Mouse (Mus musculus) gastrocnemius, postnatal 10 days (tissue): ENCODE results near the gene Ssbp2. TPM values are rescaled to one million over a fixed set of nuclear protein-coding genes. Genes with fewer than 3 reads are reported as not detected.

Experiments
- DNase-seq: peaks from one replicate; pipeline ENCODE4 v3.0.0; 2021; ENCODE audit warnings: mixed read lengths
- total RNA-seq, 2 experiments: library from RNA; stranded (reverse); gene quantifications; 2 replicates each; pipeline ENCODE4 v1.2.3; 2021

Ssbp2 gene
- total RNA-seq, 2 experiments from 2014 or later, result 26.0 to 27.5 TPM

- no peak for DNase-seq
These were observed 66.0 kb downstream of the Ssbp2 start for GRCm38 (mm10) chr13:91526058-91526457.

- no peak for DNase-seq
These were observed 69.7 kb downstream of the Ssbp2 start for GRCm38 (mm10) chr13:91529821-91530220.

DNA sequence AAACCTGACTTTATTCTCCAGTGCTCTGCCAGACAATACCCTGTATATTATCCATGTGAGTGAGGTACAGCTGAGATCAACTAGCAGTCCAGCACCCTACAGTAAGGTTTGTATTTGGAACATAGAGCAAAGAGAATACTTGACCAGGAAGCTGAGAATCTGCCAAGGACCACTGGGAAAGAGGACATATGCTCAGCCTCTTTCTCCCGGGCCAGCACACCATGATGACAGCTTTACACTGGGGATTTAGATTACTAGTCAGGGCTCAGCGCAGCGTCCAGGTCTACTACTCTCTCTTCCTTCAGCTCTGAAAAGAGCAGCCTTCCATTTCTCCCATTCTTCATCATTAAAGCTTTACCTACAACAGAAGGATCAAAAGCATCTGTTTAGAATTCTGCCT, 76.6 kb downstream of the Ssbp2 start:
- no peak for DNase-seq

DNA sequence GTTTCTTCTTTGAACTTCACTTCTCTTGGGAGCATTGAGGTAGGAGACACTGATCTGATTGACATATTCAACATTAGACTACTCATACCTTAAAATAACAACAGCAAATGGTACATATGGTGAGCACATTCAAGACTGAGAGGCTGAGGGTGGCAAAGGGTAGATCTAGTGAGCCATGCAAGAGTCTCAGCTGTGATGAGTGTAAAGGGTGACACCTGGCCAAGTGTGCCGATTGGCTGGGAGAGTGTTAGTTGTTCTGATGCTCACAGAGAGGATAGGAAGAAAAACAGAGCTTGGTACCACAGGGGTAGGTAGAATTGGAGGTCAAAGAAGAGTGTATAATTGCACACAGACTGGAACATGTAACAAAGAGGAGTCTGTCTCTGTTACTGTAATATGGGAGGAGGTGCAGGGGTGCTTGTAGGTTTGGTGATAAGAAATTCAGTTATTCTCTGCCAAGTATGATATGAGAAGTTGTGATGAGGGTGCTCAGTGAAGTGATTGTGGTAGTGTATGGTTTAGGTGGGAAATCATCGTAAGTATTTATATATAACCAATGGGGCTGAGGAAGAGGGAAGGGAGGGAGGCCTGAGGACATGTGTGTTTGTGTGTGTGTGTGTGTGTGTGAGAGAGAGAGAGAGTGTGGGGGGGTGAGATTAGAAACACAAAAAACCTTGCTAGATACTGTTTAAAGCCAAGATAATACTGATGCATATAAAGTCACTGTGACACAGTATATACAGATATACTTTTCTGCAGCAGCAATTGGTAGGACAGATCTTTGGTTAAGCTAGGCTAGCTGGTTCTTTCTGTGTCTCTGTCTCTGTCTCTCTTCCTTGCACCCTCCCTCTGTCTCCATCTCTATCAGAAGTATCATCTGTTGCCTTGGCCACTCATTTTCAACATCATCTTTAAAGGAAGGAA, 80.3 kb downstream of the Ssbp2 start:
- no peak for DNase-seq

DNA sequence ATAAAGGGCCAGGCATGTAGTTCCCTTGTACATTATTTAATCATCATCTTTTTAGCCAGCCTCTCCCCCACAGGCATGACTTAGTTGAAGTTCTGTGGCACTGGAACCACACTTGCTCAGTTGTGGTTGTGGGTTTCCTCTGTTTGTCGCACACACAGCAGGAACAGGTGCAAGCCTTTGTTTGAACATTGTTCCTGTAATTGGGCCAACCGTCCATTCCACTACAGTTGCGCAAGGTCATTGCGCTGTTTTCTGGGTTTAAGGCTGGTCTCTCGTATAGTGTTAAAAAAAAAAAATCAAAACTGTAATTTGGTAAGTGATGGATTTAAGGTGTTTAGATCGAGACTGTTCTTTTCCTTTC, 81.0 kb downstream of the Ssbp2 start:
- DNase-seq, result no peak

DNA sequence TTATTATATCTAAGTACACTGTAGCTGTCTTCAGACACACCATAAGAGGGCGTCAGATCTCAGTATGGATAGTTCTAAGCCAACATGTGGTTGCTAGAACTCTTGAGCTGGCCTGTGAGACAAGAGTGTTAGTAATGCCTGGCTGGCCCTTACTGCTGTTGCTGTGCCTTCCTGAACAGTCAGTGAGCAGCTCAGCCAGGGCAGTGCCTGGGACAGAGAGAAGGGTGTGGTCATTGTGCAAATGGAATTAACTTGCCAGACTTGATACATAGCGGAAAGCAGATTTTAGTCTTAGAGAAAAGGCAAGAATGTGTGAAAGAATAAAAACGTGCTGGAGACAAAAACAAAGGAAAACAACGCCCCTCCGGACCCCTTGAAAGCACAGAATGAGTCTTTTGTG, 83.5 kb downstream of the Ssbp2 start:
- DNase-seq, result no peak

- no peak for DNase-seq
These were observed 104.0 kb downstream of the Ssbp2 start for GRCm38 (mm10) chr13:91564047-91564446.

DNA sequence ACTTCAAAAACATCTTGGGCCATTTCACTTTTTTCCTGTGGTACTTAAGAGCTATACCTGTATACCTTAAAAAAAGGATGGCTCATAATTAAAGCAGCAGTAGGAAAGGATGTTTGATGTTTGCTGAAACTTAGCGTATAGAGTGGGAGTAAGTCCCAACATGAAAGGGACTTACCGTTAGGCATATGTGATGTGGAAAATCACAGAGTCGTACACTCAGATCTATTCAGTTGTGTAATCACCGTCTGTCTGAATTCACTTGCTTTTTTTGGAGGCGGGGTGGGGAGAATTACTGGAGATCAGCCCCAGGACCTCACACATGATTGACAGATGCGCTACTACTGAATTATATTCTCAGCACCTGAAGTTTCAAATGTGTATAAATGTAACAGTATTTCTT, 104.7 kb downstream of the Ssbp2 start:
- DNase-seq, result no peak

DNA sequence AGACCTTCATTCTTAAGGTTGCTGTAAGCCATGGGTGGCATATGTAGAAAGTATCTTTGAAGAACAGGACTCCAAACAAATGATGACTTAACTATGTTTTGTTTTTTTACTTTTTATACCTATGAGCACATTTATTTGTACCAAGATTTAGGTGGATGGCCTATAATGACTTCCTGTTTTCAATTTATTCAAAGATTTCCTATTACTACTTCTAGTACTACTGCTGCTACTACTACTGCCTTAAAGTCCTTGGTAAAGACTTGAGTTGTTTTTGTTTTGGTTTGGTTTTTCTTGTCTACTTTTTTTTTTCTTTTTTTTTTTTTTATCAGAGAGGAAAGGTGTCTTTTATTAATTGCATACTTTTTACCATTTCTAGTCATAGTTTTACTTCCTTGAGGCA, 121.4 kb downstream of the Ssbp2 start:
- no peak for DNase-seq

- no peak for DNase-seq
These were observed 122.1 kb downstream of the Ssbp2 start for GRCm38 (mm10) chr13:91582212-91582611.

DNA sequence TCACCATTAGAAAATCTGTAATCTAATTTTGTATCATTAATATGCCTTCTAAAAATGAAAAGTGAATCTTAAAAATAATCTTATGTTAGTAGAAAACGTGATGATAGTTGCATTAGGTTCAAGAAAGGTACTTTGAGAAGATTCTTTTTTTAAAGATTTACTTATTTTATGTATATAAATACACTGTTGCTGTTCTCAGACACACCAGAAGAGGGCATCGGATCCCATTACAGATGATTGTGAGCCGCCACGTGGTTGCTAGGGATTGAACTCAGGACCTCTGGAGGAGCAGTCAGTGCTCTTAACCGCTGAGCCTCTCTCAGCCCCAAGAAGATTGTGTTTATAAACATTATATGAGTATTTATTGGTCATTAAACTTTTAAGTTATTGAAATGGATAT, 126.3 kb downstream of the Ssbp2 start:
- no peak for DNase-seq

GRCm38 (mm10) chr13:91588475-91588874, 128.4 kb downstream of the Ssbp2 start:
- no peak for DNase-seq

DNA sequence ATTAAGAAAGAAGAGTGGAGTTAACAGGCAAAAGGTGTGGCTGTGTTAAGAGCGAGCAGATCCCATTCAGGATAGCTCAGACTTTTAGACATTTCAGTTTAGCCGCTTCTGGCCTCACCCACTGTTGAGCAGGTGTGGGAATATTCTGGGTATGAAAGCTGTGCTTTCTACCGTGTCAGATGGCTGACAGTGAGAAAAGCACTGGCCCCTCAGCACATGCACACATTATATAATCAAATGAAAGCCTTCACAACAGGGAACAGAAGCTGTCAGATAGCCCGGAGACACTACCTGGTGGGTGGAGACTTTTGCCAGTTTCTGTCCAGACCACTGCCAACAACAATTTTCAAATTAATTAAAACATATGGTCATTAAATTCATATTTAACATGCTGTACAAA, 131.8 kb downstream of the Ssbp2 start:
- no peak for DNase-seq

- DNase-seq, result no peak
These were observed 135.2 kb downstream of the Ssbp2 start for GRCm38 (mm10) chr13:91595284-91595683.

- no peak for DNase-seq
These were observed 139.5 kb downstream of the Ssbp2 start for GRCm38 (mm10) chr13:91599594-91599993.

- no peak for DNase-seq
These were observed 145.2 kb downstream of the Ssbp2 start for GRCm38 (mm10) chr13:91605043-91605840.

DNA sequence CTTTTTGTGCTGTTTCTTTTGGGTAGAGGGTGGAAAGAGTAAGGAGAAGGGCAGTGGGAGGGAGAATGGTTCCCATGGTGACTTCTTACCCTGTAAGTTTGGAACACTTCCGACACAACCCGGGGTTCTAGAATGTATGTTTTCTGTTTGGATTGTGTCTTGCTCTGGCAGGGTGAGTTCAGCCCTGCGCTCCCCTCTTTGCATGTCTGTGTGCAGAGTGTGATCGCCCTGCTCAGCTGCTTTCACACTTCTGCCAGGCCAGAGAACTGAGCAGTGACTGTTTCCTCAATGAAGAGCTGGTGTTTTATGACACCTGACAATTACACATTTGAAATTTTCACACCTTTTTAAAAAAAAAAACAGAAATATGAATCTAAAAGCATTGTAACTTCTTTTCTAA, 150.5 kb downstream of the Ssbp2 start:
- DNase-seq, result no peak

- no peak for DNase-seq
These were observed 151.8 kb downstream of the Ssbp2 start for GRCm38 (mm10) chr13:91611909-91612308.

DNA sequence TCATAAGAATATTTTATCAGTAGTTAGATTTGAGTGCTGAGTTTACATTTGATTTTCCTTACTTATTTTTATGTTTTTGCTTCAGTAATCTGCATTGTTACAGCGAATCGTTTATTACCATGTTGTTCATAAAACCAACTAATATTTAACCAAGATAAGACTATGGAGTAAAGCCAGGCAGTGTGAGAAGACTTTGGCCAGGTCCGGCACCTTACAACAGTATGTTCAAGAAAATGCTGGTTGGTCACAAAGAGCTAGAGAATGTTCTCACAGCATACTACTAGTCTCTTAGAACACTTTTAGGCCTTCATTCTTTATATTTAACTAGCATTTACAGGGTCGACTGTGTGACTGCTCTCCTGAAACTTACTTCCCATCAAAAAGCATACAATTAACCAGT, 152.5 kb downstream of the Ssbp2 start:
- no peak for DNase-seq

GRCm38 (mm10) chr13:91616050-91616449, 156.0 kb downstream of the Ssbp2 start:
- no peak for DNase-seq

DNA sequence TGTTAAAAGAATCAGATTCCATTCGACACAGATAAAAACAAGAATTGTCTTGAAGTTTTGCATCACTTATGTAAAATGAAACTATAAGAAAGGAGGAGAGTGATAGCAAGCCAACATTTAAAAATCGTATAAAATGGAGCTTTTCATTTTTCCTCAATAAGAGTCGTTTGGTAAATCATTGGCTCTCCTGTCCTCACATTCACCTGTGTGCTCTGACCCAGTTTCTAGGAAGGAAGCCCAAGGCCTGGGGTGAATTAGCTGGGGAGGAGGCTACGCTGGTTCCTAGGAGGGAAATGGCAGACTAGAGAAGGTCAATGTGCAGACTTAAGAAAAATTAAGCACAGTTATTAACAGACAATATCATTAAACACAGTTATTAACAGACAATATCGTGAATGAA, 156.8 kb downstream of the Ssbp2 start:
- DNase-seq, result no peak

DNA sequence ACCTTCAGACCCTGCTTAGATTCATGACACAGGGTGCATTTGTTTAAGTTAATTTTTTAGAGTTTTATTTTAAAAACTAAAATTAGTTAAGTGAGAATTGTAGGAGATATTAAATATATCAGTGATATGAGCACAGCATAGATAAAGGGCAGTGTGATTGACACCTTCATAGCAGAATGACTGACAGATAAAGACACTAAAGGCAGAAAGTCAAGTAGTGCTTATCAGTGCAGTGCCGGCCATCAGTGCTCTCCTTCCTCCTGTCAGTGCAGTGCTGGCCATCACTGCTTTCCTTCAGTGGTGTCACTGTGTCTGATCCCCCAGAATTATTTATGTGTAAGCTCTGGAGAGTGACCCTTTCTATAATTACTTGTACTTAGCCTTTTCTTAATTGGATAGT, 159.3 kb downstream of the Ssbp2 start:
- no peak for DNase-seq

DNA sequence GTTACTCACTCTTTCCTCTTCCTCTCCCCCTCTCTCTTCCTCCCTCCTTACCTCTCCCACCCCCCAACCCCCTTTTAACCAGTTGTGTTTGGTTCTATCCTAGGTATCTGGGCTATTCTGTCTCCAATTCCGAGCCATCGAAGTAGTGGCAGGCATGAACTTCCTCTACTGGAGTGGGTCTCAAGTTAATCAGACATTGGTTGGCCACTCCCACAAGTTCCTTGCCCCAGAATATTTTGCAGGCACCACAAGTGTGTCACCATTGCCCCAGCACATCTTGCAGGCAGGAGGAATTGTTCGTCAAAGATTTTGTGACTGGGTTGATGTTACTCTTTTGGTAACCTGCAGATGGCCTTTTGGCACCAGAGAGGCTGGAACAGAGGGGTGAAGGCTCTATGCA, 160.5 kb downstream of the Ssbp2 start:
- DNase-seq, result no peak
